Mouse (Mus musculus) E14TG2a.4 (cell line): ENCODE data around the gene Ano1.

Source experiments
- CTCF ChIP-seq: conservative IDR thresholded peaks from 2 replicates; pipeline ENCODE4 v1.5.1; 2014; ENCODE audit warnings: low read length
- NANOG ChIP-seq: IDR thresholded peaks from 2 replicates; pipeline ENCODE4 v1.6.1; 2014; ENCODE audit warnings: borderline replicate concordance, low read length, mixed read lengths

DNA sequence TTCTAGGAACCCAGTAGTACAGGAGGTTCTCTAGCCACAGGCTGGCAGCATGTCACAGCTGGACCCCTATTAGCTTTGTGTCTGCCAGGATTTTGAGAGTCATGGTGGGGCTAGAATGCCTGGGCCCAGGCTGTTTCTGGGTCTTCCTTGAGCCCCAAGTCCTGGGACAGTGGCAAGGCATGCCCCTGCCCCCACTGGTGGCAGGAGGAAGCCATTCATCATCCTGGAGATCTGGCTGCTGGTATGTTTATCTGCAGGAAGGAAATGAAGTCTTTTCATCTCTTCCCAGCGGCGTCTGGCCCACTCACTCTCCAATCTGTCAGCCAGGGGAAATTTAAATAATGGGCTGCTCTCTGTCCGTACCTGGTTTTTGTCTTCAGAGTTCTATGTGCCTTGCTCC is 18.3 kb upstream of the Ano1 start:
- TF ChIP-seq CTCF, result no peak
- no peak for TF ChIP-seq NANOG
